Mouse (Mus musculus) layer of hippocampus, adult 11-12 months (tissue): ENCODE measurements around the gene Olfr127.
"Not testable (repeated sequence)": the region's sequence is repeated elsewhere in the genome, so short reads cannot be mapped to it uniquely, and the experiment has no call there.

ENCODE experiments used
- DNase-seq: peaks from one replicate; pipeline ENCODE4 v3.0.0; 2022; ENCODE audit warnings: low spot score

The Olfr127 gene

DNA sequence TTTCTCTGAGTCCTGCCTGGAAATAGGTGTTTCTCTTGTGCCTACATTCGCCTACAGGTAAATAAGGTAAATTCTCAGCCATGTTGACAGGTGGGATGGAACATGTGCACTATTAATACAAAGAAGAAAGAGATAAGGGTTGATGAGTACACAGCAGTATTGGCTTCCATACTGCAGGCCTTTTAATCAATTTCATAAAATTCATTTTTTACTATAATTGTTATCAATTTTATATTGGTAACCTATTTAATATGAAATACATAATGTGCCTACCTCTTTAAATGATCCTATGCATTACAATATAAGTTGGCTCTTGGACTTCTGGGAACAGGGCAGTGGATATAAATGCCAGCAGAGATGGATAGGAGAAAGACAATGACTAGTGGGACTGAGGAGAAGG, at the start of gene Olfr127:
Gene Olfr127 (plus strand): TSS at position 301 of the 400 bp plus-strand sequence.
- DNase-seq = no peak

DNA sequence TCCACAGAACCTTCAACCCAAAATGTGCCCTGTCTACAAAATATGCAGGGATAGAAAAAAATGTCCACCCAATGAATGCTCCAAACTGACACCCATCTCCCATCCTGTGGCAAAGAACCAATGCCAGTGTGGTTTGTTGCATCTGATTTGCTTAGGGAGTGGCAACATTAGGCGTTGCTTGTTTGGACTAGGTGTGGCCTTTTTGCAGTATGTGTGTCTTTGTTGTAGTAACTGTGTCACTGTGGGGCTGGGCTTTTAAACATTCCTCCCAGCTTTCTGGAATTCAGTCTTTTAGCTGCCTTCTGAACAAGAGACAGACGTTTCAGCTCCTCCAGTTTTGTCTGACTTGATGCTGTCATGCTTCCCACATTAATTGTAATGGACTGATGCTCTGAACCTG, 36.3 kb upstream of the Olfr127 start:
- no peak for DNase-seq

DNA sequence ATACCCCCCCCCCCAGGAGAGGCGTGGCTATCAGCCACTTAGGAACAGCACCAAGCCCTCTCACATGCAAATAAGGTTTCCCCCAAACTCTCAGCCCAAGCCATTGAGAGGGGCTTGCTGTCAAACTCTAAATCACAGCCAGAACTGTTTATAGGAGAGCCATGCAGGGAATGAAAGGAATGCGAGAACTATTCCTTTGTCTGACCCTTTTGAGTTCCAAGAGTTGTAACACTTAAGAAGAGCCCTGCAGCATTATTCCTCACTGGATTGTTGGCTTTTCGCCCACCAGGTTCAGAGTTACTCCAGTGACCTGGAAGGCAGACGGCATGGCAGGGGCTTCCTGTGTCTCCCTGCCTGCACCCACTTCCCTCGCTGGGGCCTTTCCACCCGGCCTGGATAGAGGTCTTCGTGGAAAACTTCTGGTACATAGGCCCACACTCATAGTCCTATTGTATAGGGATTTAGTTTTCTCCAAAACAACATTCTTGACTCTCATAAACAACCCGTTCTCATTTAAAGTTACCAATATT, 30.5 kb upstream of the Olfr127 start:
- DNase-seq = no peak

DNA sequence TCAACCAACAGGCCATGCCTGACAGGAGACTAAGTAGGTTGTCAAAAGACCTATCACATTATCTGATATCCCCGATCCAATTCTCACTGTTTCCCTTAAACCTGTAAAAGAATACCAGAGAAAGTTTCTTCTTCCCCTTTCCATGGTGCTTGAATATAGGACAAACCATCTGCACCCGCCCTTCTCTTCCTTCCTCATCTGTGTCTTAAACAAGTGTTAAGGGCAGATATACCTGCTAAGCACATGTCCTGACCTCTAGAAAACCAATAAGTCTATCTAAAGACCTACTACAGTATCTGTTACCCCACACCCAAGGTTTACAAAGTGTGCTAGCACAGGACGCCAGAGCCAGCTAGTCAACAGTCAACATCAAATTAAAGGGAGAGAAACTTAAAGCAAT, 26.4 kb upstream of the Olfr127 start:
- no peak for DNase-seq

DNA sequence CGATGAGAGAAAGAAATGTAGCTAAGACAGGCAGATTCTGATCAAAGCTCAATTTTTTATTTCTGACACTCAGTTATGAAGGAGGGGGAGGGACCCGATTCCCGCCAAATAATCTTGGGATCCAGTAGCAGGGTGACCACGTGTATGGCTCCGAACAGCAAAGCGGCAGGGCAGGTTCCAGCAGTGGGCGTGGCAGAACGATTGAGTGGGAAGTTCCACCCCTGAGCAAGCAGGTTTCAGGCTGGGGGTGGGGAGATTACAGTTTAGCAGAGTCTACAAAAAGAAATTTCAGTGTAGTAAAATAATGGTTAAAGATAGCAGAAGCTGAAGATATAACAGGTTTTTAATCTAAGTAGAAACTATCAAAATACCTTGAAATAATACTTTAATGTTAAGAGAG, 6.6 kb downstream of the Olfr127 start:
- DNase-seq = not testable (repeated sequence)

DNA sequence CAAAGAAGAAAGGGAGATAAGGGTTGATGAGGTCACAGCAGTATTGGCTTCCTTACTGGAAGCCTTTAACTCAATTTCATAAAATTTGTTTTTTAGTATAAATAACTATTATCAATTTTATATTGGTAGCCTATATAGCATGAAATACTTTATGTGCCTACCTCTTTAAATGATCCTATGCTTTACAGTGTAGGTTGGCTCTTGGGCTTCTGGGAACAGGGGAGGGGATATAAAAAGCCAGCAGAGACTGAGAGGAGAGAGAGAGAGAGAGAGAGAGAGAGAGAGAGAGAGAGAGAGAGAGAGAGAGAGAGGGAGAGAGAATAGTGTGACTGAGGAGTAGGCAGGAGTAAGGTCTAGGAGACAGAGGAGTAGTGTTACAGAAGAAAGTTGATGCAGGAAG, 20.0 kb downstream of the Olfr127 start, which contains the start of gene Olfr128:
Gene Olfr128 (plus strand): TSS at position 301 of the 400 bp plus-strand sequence.
- DNase-seq = no peak

DNA sequence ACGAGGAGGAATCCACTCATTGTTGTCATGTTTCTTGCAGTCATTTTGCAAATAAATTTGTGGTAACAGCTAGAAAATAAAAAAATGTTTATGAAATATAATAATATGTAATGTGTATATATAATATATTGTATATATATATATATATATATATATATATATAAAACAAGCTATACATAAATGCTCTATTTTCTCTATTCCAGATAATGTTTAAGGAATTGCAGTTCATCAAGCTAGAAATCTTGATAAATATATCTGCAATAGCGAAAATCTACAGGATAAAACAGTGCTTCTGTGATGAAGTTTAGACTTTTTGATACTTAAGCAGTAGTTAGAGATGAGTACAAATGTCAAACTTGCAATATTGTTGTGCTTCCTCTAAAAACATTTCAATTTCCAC, 52.7 kb downstream of the Olfr127 start, which contains the start of gene Olfr761:
Gene Olfr761 (minus strand): TSS at position 101 of the 400 bp plus-strand sequence.
- no peak for DNase-seq
